Mouse (Mus musculus) adipocyte (in vitro differentiated cells): ENCODE measurements around the gene Tanc1.

Experiments
- DNase-seq: peaks from one replicate; pipeline ENCODE4 v3.0.0-alpha.2; 2016; ENCODE audit warnings: low spot score

Tanc1 gene

DNA sequence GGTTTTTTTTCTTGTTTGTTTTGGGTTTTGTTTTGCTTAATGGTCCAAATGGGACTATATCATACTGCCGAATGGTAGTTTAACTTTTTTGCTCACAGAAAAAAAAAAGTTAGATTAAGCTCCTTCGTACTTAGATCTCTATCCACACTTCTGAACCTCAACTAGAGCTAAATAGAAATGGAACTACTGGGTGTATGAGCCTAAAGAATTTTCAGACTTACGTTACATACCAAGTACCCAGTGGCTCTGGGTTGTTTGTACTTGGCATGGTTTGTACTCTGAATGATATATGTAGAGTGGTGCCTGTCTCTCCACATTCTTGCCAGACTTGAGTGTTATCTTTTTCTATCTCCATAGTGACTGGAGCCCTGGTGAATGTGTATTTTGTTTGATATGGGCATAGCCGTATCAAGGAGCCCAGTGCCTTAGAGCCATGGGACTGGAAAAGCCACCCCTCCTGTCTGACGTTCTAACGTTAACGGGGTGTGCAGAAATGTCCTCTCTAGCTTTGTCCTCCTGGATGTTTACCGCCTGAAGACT lies 271.0 kb downstream of the Tanc1 start:
- DNase-seq, result no peak

DNA sequence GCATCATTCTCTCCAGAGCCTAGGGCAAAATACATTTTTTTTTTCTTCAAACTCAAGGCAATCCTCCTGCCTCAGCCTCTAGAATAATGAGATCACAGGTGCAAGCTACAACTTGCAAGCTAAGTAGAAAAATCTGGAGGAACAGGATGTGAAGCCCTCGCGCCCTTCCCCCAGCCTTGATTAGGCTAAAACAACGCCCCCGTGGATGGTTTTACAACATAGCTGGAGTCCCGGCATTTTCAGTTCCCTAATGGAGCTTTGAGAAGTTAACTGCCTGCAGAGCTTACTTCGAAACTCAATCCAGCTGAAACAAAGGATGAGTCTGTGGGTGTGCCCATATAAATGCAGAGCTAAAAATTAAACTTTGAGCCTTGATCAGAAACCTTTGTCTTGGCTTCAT lies 277.9 kb downstream of the Tanc1 start:
- no peak for DNase-seq
